Mouse (Mus musculus): Measurements from ENCODE around the gene Smyd4. TPM values are rescaled to one million over a fixed set of nuclear protein-coding genes. Genes with fewer than 3 reads are reported as not detected.
"Not testable (repeated sequence)": the region's sequence is repeated elsewhere in the genome, so short reads cannot be mapped to it uniquely, and the experiment has no call there.

The Smyd4 gene
- polyA plus RNA-seq, 1 experiment from 2014 or later: 15.6 TPM

DNA sequence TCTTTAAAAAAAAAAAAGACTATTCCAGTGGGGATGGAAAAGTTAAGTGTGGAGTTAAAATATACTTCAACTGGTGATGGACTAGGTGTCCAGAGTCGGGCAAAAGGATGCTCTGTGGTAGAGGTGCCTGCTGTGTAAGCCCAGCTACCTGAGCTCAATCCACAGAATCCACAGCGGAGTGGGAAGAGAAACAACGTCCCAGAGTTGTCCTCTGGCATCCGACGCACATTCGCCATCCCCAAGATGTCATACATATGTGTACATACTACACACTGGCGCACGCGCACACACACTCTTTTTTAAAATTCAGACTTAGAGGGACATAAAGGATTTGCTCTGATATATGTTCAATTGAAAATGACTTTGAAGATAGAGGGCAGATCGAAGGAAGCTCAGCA, 1.0 kb upstream of the Smyd4 start:
- Histone ChIP-seq H3K27me3 (no peaks in the 10 kb centered on the region), H3K4me2 (peak overlapping the region; percentile 67), H3K9ac (peak overlapping the region; percentile 88), H3K36me3 (no peaks in the 10 kb centered on the region), H3K9me3 (no peaks in the 10 kb centered on the region), H3K4me3 (peak overlapping the region; percentile 82), H3K27ac (no peak overlapping the region), H3K4me1 (peaks cover 20% of the 10 kb centered on the region)
- WGBS: 38% methylated on average over 10 of the region's 10 CpGs
- no peak for ATAC-seq (ENCODE audit: insufficient number of reproducible peaks, insufficient read depth, low FRiP score, low TSS enrichment, low read depth)

DNA sequence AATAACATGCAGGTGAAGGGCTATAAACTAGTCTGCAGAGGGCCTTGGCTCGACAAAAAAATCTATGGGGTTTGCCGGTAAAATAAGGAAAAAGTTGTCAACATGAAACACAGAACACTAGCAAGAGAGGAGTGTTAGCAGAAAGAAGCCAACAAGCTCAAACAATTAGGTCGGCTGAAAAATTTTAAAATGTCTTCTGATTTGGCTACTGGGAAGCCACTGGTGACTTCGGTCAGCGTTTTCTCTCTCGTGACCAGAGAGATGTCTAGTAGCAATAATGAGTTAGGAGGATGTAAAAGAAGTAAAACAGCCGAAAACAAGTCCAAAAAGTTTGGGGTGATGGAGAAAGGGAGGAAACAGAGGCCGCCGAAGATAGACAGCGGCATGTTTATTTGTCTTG, 637 bp upstream of the Smyd4 start:
- Histone ChIP-seq H3K27ac (peak overlapping the region; percentile 68; the same call in 1 of the 2 replicates), H3K4me3 (peak overlapping the region; percentile 82), H3K9ac (peak overlapping the region; percentile 88), H3K9me3 (no peaks in the 10 kb centered on the region), H3K4me2 (peak overlapping the region; percentile 67), H3K4me1 (peaks cover 20% of the 10 kb centered on the region), H3K27me3 (no peaks in the 10 kb centered on the region), H3K36me3 (no peaks in the 10 kb centered on the region)
- no peak for ATAC-seq (ENCODE audit: insufficient number of reproducible peaks, insufficient read depth, low FRiP score, low TSS enrichment, low read depth)
- WGBS: 2% methylated on average over 10 of the region's 10 CpGs

DNA sequence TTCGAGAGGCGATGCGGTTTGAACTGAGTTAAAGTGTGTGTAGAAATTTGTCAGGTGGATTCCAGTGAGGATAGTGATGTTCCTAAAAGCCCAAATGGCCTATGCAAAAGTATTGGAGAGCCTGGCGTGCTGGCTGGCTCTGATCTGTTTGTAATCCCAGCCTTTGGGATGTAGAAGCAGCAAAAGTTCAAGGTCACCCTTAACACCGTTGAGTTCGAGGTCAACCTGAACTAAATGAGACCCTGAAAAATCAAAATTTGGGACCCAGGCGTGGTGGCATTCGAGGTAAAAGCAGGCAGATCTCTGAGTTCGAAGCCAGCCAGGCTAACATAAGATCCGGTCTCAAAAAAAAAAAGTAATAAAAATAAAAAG, 643 bp downstream of the Smyd4 start:
- no peak for ATAC-seq (ENCODE audit: insufficient number of reproducible peaks, insufficient read depth, low FRiP score, low TSS enrichment, low read depth)
- WGBS: 47% methylated on average over 10 of the region's 10 CpGs
- H3K36me3 ChIP-seq: peaks cover 6% of the 10 kb centered on the region; the same call in 1 of the 2 replicates
- no peaks in the 10 kb centered on the region for H3K9me3 ChIP-seq
- H3K4me2 ChIP-seq: peak overlapping the region; percentile 67
- H3K4me1 ChIP-seq: peaks cover 18% of the 10 kb centered on the region
- H3K4me3 ChIP-seq: peak overlapping the region; percentile 82
- no peaks in the 10 kb centered on the region for H3K27me3 ChIP-seq
- peak overlapping the region; percentile 88 for H3K9ac ChIP-seq
- peak overlapping the region; percentile 68 for H3K27ac ChIP-seq

- H3K36me3 ChIP-seq: peaks cover 16% of the 10 kb centered on the region
- no peak for ATAC-seq (ENCODE audit: insufficient number of reproducible peaks, insufficient read depth, low FRiP score, low TSS enrichment, low read depth)
- H3K9me3 ChIP-seq: no peaks in the 10 kb centered on the region
- H3K4me1 ChIP-seq: peaks cover 16% of the 10 kb centered on the region
- H3K4me3 ChIP-seq: no peak overlapping the region
- no peak overlapping the region for H3K9ac ChIP-seq
- no peak overlapping the region for H3K27ac ChIP-seq
- H3K27me3 ChIP-seq: no peaks in the 10 kb centered on the region
- H3K4me2 ChIP-seq: no peak overlapping the region
Measured at GRCm38 (mm10) chr11:75351225-75351624, 3.0 kb downstream of the Smyd4 start.

GRCm38 (mm10) chr11:75355475-75355874, 7.2 kb downstream of the Smyd4 start:
- Histone ChIP-seq H3K4me2 (no peak overlapping the region), H3K9me3 (no peaks in the 10 kb centered on the region), H3K27ac (no peak overlapping the region), H3K9ac (no peak overlapping the region), H3K27me3 (no peaks in the 10 kb centered on the region), H3K4me1 (no peaks in the 10 kb centered on the region), H3K36me3 (peaks cover 20% of the 10 kb centered on the region), H3K4me3 (no peak overlapping the region)
- 90% methylated on average over 1 of the region's 1 CpGs for WGBS
- ATAC-seq (ENCODE audit: insufficient number of reproducible peaks, insufficient read depth, low FRiP score, low TSS enrichment, low read depth): no peak

GRCm38 (mm10) chr11:75377125-75377524, 28.9 kb downstream of the Smyd4 start:
- no peaks in the 10 kb centered on the region for H3K4me1 ChIP-seq
- no peak overlapping the region for H3K4me3 ChIP-seq
- H3K9ac ChIP-seq: no peak overlapping the region
- no peaks in the 10 kb centered on the region for H3K9me3 ChIP-seq
- H3K27ac ChIP-seq: no peak overlapping the region
- H3K27me3 ChIP-seq: no peaks in the 10 kb centered on the region
- no peak for ATAC-seq (ENCODE audit: insufficient number of reproducible peaks, insufficient read depth, low FRiP score, low TSS enrichment, low read depth)
- 91% methylated on average over 1 of the region's 1 CpGs for WGBS
- H3K36me3 ChIP-seq: no peaks in the 10 kb centered on the region
- no peak overlapping the region for H3K4me2 ChIP-seq

DNA sequence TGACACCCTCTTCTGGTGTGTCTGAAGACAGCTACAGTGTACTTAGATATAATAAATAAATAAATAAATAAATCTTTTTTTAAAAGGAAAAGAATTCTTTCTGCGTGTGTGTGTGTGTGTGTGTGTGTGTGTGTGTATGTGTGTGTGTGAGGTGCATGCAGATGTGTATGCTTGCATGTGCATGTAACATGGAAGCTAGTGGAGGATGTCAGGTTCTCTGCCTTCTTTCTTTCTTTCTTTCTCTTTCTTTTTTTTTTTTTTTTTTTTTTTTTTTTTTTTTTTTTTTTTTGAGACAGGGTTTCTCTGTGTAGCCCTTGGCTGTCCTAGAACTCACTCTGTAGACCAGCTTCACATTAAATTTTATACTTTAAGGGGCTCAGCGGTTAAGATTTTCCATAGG, 30.6 kb downstream of the Smyd4 start:
- H3K4me3 ChIP-seq; ATAC-seq (ENCODE audit: insufficient number of reproducible peaks, insufficient read depth, low FRiP score, low TSS enrichment, low read depth); H3K4me2 ChIP-seq; H3K27me3 ChIP-seq; H3K27ac ChIP-seq; H3K4me1 ChIP-seq; H3K9me3 ChIP-seq; H3K9ac ChIP-seq; H3K36me3 ChIP-seq: not testable (repeated sequence)
- 96% methylated on average over 2 of the region's 2 CpGs for WGBS

GRCm38 (mm10) chr11:75383529-75383928, 35.3 kb downstream of the Smyd4 start:
- WGBS: 58% methylated on average over 3 of the region's 3 CpGs
- not testable (repeated sequence) for H3K4me2 ChIP-seq; ATAC-seq (ENCODE audit: insufficient number of reproducible peaks, insufficient read depth, low FRiP score, low TSS enrichment, low read depth); H3K27me3 ChIP-seq; H3K9me3 ChIP-seq; H3K9ac ChIP-seq; H3K4me1 ChIP-seq; H3K27ac ChIP-seq; H3K4me3 ChIP-seq
- peaks cover 12% of the 10 kb centered on the region; the same call in 1 of the 2 replicates for H3K36me3 ChIP-seq

- ATAC-seq (ENCODE audit: insufficient number of reproducible peaks, insufficient read depth, low FRiP score, low TSS enrichment, low read depth): no peak
- Histone ChIP-seq H3K36me3 (peaks cover 16% of the 10 kb centered on the region), H3K4me3 (no peak overlapping the region), H3K4me2 (no peak overlapping the region), H3K9me3 (no peaks in the 10 kb centered on the region), H3K4me1 (no peaks in the 10 kb centered on the region), H3K9ac (no peak overlapping the region), H3K27ac (no peak overlapping the region), H3K27me3 (no peaks in the 10 kb centered on the region)
- WGBS: 79% methylated on average over 1 of the region's 1 CpGs
Measured at GRCm38 (mm10) chr11:75395611-75396010, 47.4 kb downstream of the Smyd4 start.

- H3K4me2 ChIP-seq: no peak overlapping the region
- H3K36me3 ChIP-seq: peaks cover 16% of the 10 kb centered on the region
- H3K27me3 ChIP-seq: no peaks in the 10 kb centered on the region
- ATAC-seq (ENCODE audit: insufficient number of reproducible peaks, insufficient read depth, low FRiP score, low TSS enrichment, low read depth): no peak
- WGBS: 78% methylated on average over 7 of the region's 7 CpGs
- no peak overlapping the region for H3K27ac ChIP-seq
- H3K9ac ChIP-seq: no peak overlapping the region
- H3K4me1 ChIP-seq: no peaks in the 10 kb centered on the region
- no peaks in the 10 kb centered on the region for H3K9me3 ChIP-seq
- no peak overlapping the region for H3K4me3 ChIP-seq
Measured at GRCm38 (mm10) chr11:75397452-75397851, 49.2 kb downstream of the Smyd4 start.

DNA sequence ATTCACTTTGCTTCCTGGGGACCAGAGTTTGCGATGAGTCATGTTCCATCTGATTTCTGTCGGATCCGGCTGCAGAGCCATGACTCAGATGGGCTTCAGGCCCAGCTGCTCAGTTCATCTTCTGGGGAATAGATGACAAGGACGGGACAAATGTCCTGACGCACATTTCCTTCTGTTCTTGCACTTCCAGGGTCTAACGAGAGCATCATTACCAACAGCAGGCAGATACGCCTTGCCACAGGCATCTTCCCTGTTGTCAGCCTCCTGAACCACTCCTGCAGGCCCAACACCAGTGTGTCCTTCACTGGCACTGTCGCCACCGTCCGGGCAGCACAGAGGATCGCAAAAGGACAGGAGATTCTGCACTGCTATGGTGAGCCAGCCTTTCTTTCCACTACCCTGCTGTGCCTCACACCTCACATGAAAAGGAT, 51.2 kb downstream of the Smyd4 start:
- no peaks in the 10 kb centered on the region for H3K27me3 ChIP-seq
- H3K4me2 ChIP-seq: no peak overlapping the region
- no peak overlapping the region for H3K27ac ChIP-seq
- WGBS: 87% methylated on average over 11 of the region's 11 CpGs
- H3K36me3 ChIP-seq: peaks cover 16% of the 10 kb centered on the region
- H3K9me3 ChIP-seq: no peaks in the 10 kb centered on the region
- H3K4me3 ChIP-seq: no peak overlapping the region
- ATAC-seq (ENCODE audit: insufficient number of reproducible peaks, insufficient read depth, low FRiP score, low TSS enrichment, low read depth): no peak
- H3K9ac ChIP-seq: no peak overlapping the region
- H3K4me1 ChIP-seq: no peaks in the 10 kb centered on the region

GRCm38 (mm10) chr11:75400099-75400498, 51.9 kb downstream of the Smyd4 start:
- Histone ChIP-seq H3K4me3 (no peak overlapping the region), H3K9me3 (no peaks in the 10 kb centered on the region), H3K4me1 (no peaks in the 10 kb centered on the region), H3K27me3 (no peaks in the 10 kb centered on the region), H3K9ac (no peak overlapping the region), H3K4me2 (no peak overlapping the region), H3K27ac (no peak overlapping the region), H3K36me3 (peaks cover 14% of the 10 kb centered on the region; the same call in 1 of the 2 replicates)
- WGBS: 71% methylated on average over 9 of the region's 9 CpGs
- no peak for ATAC-seq (ENCODE audit: insufficient number of reproducible peaks, insufficient read depth, low FRiP score, low TSS enrichment, low read depth)

GRCm38 (mm10) chr11:75402271-75402690, 54.0 kb downstream of the Smyd4 start:
- Histone ChIP-seq H3K9ac (no peak overlapping the region), H3K4me1 (no peaks in the 10 kb centered on the region), H3K27me3 (no peaks in the 10 kb centered on the region), H3K27ac (no peak overlapping the region), H3K36me3 (peaks cover 17% of the 10 kb centered on the region; the same call in 1 of the 2 replicates), H3K4me3 (no peak overlapping the region), H3K9me3 (no peaks in the 10 kb centered on the region), H3K4me2 (no peak overlapping the region)
- ATAC-seq (ENCODE audit: insufficient number of reproducible peaks, insufficient read depth, low FRiP score, low TSS enrichment, low read depth): no peak
- WGBS: 59% methylated on average over 5 of the region's 5 CpGs

All from embryonic facial prominence, embryonic 13.5 days (tissue).